Mouse (Mus musculus): Measurements from ENCODE around the gene Ano10. TPM values are rescaled to one million over a fixed set of nuclear protein-coding genes. Genes with fewer than 3 reads are reported as not detected.

The Ano10 gene
- total RNA-seq, 2 experiments from 2014 or later: 27.1 to 28.1 TPM

GRCm38 (mm10) chr9:122143219-122143618 is 151.0 kb downstream of the Ano10 start:
- intact Hi-C loops (cut with DNase I): no loop called here
- no peak for DNase-seq (ENCODE audit: low spot score in 2 of 2)

DNA sequence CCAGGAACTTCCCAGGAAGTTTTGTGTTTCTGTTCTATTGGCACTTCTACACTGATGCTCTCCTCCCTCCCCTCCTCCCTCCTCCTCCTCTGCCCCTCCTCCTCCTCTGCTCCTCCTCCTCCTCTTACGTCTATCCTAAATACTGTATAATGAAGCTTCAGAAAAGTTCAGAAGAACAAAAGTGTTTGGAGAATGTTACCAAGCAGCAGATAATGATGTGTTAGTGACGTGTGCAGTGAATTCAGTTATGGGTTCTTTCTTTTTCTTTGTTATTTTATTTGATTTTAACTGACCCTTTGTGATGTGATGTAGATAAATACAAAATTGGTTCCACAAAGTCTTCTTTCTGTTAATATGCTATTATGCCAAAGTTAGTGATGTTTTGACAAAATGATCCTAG is 155.0 kb downstream of the Ano10 start:
- intact Hi-C loops (cut with DNase I): no loop called here
- no peak for DNase-seq (ENCODE audit: low spot score in 2 of 2)

- intact Hi-C loops (cut with DNase I): no loop called here
- no peak for DNase-seq (ENCODE audit: low spot score in 2 of 2)
Observed at GRCm38 (mm10) chr9:122138371-122139029, 155.7 kb downstream of the Ano10 start.

DNA sequence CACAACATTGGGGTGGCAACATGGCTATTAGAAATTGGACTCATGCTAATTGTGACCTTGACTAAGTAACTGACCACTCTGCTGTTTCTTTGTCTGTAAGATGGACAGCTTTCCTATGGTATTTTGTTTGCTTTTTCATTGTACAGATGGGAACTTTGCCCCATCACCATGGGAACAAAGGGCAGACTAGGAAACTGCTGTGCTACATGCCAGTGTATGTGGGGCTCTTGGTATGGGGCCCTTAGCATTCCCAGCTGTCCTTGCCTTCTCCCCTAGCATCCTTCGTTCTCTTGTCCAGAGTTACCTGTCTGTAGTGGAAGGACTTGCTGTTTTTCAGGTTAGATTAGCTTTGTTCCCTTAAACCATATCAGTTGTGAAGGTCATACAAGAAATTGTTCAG is 156.3 kb downstream of the Ano10 start:
- DNase-seq (ENCODE audit: low spot score in 2 of 2): no peak
- intact Hi-C loops (cut with DNase I): no loop called here

DNA sequence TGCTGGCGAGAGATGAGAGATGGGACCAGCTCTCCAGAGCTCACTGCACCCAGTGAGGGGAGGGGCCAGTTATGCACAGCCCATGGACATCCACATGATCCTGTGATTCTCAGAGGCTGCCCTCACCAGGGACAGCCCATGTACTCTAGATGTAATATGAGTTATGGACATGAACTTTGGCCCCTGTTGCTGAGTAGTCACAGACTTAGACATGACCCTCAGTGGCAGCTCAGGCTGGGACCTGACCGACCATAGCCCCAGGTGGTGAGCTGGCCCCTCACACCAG is 158.4 kb downstream of the Ano10 start:
- no peak for DNase-seq (ENCODE audit: low spot score in 2 of 2)
- intact Hi-C loops (cut with DNase I): no loop called here

DNA sequence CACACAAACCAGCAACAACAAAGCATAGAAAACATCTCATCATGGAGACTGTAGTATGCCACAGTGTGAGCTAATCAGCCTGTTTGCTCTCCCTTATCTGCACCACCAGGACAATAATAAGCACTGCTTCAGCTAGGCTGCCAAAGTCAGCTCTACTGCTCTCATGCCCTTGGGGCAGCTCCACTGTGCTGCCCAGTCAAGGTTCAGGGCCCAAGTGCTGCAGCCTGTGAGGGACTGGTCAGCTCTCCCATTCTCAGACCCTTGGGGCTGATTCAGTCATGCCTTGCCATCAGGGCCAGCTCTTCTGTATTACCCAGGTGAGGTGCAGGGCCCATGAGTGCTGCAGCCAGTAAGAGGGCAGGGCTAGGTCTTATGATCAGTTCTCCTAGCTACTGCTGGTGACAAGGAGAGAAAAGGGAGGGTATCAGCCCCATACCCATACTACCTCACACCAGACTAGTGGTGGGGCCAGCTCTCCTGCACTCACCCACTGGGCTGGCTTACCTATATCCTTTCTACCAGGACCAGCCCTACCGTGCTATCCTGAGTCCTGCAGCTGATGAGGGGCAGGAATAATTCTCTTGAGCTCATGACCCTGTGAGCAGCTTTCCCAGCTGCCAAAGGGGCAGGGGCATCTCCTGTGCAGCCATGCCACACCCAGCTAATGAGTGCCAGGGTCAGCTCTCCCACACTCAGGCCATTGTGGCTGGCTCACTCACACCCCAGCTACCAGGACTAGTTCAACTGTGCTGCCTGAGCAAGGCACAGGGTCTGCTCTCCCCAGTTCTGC is 158.9 kb downstream of the Ano10 start:
- no peak for DNase-seq (ENCODE audit: low spot score in 2 of 2)
- intact Hi-C loops (cut with DNase I): no loop called here

- DNase-seq (ENCODE audit: low spot score in 2 of 2): no peak
- intact Hi-C loops (cut with DNase I): no loop called here
Observed at GRCm38 (mm10) chr9:122132145-122132544, 162.1 kb downstream of the Ano10 start.

GRCm38 (mm10) chr9:122130666-122131065 is 163.6 kb downstream of the Ano10 start:
- DNase-seq (ENCODE audit: low spot score in 2 of 2): no peak
- intact Hi-C loops (cut with DNase I): no loop called here

GRCm38 (mm10) chr9:122128686-122129085 is 165.5 kb downstream of the Ano10 start:
- intact Hi-C loops (cut with DNase I): no loop called here
- DNase-seq (ENCODE audit: low spot score in 2 of 2): peak in 1 of 2 experiments; percentile 49

GRCm38 (mm10) chr9:122127271-122127785 is 166.9 kb downstream of the Ano10 start:
- intact Hi-C loops (cut with DNase I): no loop called here
- DNase-seq (ENCODE audit: low spot score in 2 of 2): no peak

- intact Hi-C loops (cut with DNase I): no loop called here
- no peak for DNase-seq (ENCODE audit: low spot score in 2 of 2)
Observed at GRCm38 (mm10) chr9:122126790-122127189, 167.4 kb downstream of the Ano10 start.

Small RNA genes within 50 kb of the gene (microRNA-seq; reads per million reads assigned to microRNA genes)
- 0 reads per million in 2 experiments for gene Mir8106

Other genes with a start within 250 kb of the Ano10 start
- 100 to 1,000 TPM; 116 to 117 TPM for gene Snrk, start 177.2 kb downstream of the Ano10 start, total RNA-seq (2021)
- gene Abhd5, start 57.2 kb upstream of the Ano10 start, total RNA-seq (2021): 10 to 100 TPM; 22.4 to 27.0 TPM